Mouse (Mus musculus) embryonic facial prominence, embryonic 14.5 days (tissue): ENCODE measurements around the gene Hoxd12. TPM values are rescaled to one million over a fixed set of nuclear protein-coding genes. Genes with fewer than 3 reads are reported as not detected.
A peak's percentile ranks its signal among the peaks of the same experiment; 100 is the strongest.

Experiments used
- ATAC-seq: fragments of 200-750 bp; cut with Nextera tagmentation; 2 replicates; pipeline ENCODE4 v1.8.0; 2017; ENCODE audit warnings: low read depth, moderate number of reproducible peaks, moderate TSS enrichment
- DNase-seq: peaks from one replicate; pipeline ENCODE4 v3.0.0-alpha.2; 2015; ENCODE audit warnings: low spot score
- H3K27ac ChIP-seq: fragments of 300-500 bp; sonication (generic); replicated peaks from 2 replicates; pipeline ENCODE4 v1.5.1; 2014; ENCODE audit warnings: low read depth, mild to moderate bottlenecking, low read length, moderate library complexity
- H3K27me3 ChIP-seq: fragments of 300-500 bp; sonication (generic); replicated peaks from 2 replicates; pipeline ENCODE4 v1.6.1; 2014; ENCODE audit warnings: low read length; ENCODE audit not compliant: control insufficient read depth, insufficient read depth
- H3K36me3 ChIP-seq: fragments of 300-500 bp; sonication (generic); 2 replicates; pipeline ENCODE4 v1.6.1; 2014; ENCODE audit warnings: low read length, mixed read lengths; ENCODE audit not compliant: control insufficient read depth, insufficient read depth
- H3K4me1 ChIP-seq: fragments of 300-500 bp; sonication (generic); 2 replicates; pipeline ENCODE4 v1.6.1; 2014; ENCODE audit warnings: antibody characterized with exemption, low read length; ENCODE audit not compliant: control insufficient read depth, insufficient read depth
- H3K4me2 ChIP-seq: fragments of 300-500 bp; sonication (generic); 2 replicates; pipeline ENCODE4 v1.6.1; 2014; ENCODE audit warnings: low read depth, mild to moderate bottlenecking, low read length, moderate library complexity, mixed read lengths
- H3K4me3 ChIP-seq: fragments of 300-500 bp; sonication (generic); 2 replicates; pipeline ENCODE4 v1.5.1; 2014; ENCODE audit warnings: low read depth, mild to moderate bottlenecking, low read length
- H3K9ac ChIP-seq: fragments of 300-500 bp; sonication (generic); 2 replicates; pipeline ENCODE4 v1.6.1; 2014; ENCODE audit warnings: low read depth, mild to moderate bottlenecking, low read length, moderate library complexity, mixed read lengths
- H3K9me3 ChIP-seq: fragments of 300-500 bp; sonication (generic); 2 replicates; pipeline ENCODE4 v1.6.1; 2016; ENCODE audit warnings: low read length; ENCODE audit not compliant: control insufficient read depth
- WGBS: fragments of 180-500 bp; shearing (Covaris S2); extraction: QIAGEN DNeasy Blood & Tissue Kit; methylation state at CpG from one replicate; pipeline ENCODE4 v1.1.7; 2014; 5-methylcytosine and 5-hydroxymethylcytosine counted together
- microRNA counts: library from miRNA; unstranded; fragments of <30 nt; microRNA quantifications from one replicate; lab custom pipeline; 2017
- microRNA-seq: library from miRNA; unstranded; fragments of <30 nt; microRNA quantifications from one replicate; pipeline ENCODE4, GENCODE M21; 2016; ENCODE audit warnings: borderline number of aligned reads
- polyA plus RNA-seq: library from polyadenylated mRNA; unstranded; fragments of >200 nt; fragmentation: Nextera tagmentation; extraction: Ambion mirVana; gene quantifications from 2 replicates; pipeline ENCODE4 v1.2.1, GENCODE M21; 2014

The Hoxd12 gene
- polyA plus RNA-seq, 1 experiment from 2014 or later, result not detected

GRCm38 (mm10) chr2:74726973-74727639 is 52.3 kb downstream of the Hoxd12 start:
- no peak for DNase-seq
- 4% methylated on average over 17 of the region's 43 CpGs for WGBS
- no peaks in the 10 kb centered on the region for H3K36me3 ChIP-seq

More at GRCm38 (mm10) chr2:74726973-74727639, 52.3 kb downstream of the Hoxd12 start:
- Histone ChIP-seq H3K4me3 (peak overlapping the region; percentile 29), H3K4me2 (peak overlapping the region; percentile 40), H3K27ac (no peak overlapping the region), H3K9me3 (no peaks in the 10 kb centered on the region), H3K4me1 (0 out of 2 replicates have a peak, but pooled peaks cover 4% of the 10 kb centered on the region), H3K9ac (no peak overlapping the region), H3K27me3 (peaks cover 99% of the 10 kb centered on the region)
- ATAC-seq, result no peak

MicroRNAs within 50 kb of the gene (microRNA counts, 519-probe panel; counts per million panel counts)
- microRNA mmu-miR-10b (lab: Ali Mortazavi, UCI), result 2,742 counts per million, percentile 59 among the panel's probes with 10 or more counts

Small RNA genes within 50 kb of the gene (microRNA-seq; reads per million reads assigned to microRNA genes)
- gene Gm44463 (not detected), gene Mir10b (6,645 reads per million, percentile 92 among the genes with 10 or more reads in this experiment)

Other genes with a start within 250 kb of the Hoxd12 start
- gene Lnpk, start 95.6 kb upstream of the Hoxd12 start, polyA plus RNA-seq, result 25.5 and 27.8 TPM in 2 replicates
- not detected in 2 replicates for gene Evx2, start 15.5 kb upstream of the Hoxd12 start, polyA plus RNA-seq
- not detected in 2 replicates for gene Hoxd13, start 6.7 kb upstream of the Hoxd12 start, polyA plus RNA-seq
- gene Hoxd11, start 4.5 kb downstream of the Hoxd12 start, polyA plus RNA-seq, result not detected in 2 replicates
- gene Hoxd10, start 16.9 kb downstream of the Hoxd12 start, polyA plus RNA-seq, result 0.37 and 0.45 TPM in 2 replicates
- 2.0 and 2.3 TPM in 2 replicates for gene Hoxd9, start 22.7 kb downstream of the Hoxd12 start, polyA plus RNA-seq
- 8.7 and 10.3 TPM in 2 replicates for gene Hoxd8, start 29.6 kb downstream of the Hoxd12 start, polyA plus RNA-seq
- gene Hoxd3, start 36.9 kb downstream of the Hoxd12 start, polyA plus RNA-seq, result 3.8 and 4.7 TPM in 2 replicates
- 0.63 and 0.82 TPM in 2 replicates for gene Hoxd4, start 36.9 kb downstream of the Hoxd12 start, polyA plus RNA-seq
- 0.13 TPM in 1 of 2 replicates, not detected in the other for gene Gm28230, start 51.7 kb downstream of the Hoxd12 start, polyA plus RNA-seq
- gene Hoxd1, start 88.0 kb downstream of the Hoxd12 start, polyA plus RNA-seq, result 3.9 and 4.7 TPM in 2 replicates
- gene Mtx2, start 150.8 kb downstream of the Hoxd12 start, polyA plus RNA-seq, result 121 and 140 TPM in 2 replicates